Mouse (Mus musculus): Measurements from ENCODE around the gene Cirbp.

Cirbp gene

DNA sequence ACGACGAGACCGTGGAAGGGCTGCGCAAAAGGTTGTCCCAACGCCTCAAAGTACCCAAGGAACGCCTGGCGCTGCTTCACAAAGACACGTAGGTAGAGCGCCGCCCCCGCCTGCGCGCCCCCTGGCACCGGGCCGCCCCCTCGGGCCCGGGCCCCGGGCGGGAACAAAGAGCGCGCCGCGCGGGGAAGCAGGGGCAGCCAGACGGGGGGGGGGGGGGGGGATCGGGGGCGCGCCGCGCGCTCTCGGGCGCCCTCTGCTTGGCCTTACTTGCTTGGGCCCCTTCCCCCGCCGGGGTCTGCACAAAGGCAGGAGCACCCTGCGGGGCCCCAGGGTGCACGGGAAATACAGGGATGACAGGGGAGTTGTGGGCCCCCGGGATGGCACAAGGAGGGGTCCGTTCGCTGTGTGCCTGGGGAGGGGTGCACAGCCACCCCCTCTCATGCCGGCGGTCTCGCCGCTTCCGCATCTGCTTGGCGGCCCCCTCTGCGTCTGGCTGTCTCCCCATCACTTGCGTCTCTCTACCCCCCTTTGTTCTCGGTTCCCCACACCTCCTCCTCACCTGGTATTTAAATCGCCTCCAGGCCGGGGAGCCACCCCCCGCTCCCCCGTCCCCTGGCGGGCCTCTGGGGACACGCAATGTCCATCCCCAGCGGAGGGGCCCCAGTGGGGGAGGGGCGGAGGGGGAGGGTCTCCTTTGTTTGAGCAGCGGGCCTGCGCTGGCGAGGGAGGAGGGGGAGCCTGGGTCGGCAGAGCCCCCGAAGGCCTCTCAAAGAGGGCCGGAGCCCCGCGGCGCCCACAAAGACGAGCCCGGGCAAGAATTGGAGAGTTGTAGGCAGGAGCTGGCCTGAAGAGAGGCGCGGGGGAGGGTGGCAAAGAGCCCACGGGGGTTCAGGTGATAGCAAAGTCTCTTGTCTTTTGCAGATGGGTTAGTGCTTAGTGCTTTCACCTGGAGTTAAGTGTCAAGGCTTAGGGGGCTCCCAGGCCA is 15.3 kb upstream of the Cirbp start:
- DNase-seq (ENCODE audit: low read depth): no peak

DNA sequence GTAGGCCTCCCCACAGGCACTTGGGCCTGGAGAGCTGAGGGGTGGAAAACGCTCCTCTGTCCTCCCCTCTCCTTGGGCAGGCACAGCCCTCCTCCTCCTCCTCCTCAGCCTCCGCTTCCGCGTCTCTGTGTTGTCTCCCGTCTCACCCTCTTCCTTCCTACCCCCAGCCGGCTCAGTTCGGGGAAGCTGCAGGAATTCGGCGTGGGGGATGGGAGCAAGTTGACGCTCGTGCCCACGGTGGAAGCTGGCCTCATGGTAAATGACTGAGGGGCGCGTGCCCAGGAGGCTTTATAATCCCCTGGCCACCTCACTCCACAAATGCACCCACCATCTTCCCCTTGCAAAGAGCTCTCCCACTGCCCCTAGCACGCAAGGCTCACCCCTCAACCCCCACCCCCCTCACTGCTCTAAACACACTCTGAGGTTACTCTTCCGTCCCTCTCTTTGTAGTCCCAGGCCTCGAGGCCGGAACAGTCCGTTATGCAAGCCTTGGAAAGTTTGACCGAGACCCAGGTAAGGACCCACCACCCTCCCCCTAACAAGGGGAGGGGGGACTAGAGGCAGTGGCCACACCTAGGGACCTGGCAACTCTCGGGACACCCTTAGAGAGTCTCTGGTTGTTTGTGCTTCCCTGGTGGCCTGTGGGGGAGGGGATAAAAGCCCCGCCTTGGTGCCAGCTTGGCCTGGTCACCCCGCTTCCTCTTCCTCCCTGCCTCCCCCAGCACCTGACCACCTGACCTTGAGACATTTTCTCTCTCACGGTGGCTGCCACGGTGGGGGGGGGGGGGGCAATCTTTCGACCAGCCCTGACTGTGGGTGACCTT is 14.4 kb upstream of the Cirbp start:
- no peak for DNase-seq (ENCODE audit: low read depth)

DNA sequence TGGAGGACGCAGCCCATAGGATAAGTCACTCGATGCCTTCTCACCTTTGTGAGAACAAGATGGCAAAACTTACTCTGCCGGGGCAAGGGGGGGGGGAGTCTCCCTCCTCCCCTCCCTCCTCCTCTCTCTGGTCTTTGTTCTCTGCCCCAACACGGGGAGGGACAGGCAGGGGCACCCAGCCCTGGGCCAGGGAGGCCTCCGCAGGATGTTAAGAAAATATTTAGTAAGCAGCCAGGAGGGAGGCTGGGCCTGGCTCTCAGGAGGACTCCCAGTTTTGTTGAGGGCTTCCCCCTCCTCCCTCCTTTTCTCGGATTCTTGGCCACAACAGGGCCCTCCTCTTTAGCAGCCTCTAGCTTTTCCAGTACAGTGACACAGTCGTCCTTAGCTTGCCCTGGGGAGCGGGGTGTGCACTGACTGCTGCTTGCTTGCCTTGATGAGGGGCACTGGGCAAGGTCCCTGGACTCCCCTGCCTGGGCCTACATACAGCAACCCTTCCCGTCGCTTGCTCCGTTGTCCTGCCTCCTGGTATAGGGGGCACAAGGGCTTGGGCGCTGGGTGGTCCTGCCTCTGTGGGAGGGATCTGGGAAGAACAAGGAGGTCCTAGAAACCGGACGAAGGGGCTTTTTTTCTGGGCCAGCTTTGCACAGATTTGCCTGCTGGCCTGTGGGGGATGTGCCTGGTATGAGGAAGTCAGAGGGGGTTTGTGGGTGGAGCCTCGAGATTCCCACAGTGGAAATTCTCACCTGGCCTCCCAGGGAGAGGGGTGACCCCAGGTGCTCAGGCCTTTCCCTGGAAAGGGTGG is 13.5 kb upstream of the Cirbp start:
- no peak for DNase-seq (ENCODE audit: low read depth)

DNA sequence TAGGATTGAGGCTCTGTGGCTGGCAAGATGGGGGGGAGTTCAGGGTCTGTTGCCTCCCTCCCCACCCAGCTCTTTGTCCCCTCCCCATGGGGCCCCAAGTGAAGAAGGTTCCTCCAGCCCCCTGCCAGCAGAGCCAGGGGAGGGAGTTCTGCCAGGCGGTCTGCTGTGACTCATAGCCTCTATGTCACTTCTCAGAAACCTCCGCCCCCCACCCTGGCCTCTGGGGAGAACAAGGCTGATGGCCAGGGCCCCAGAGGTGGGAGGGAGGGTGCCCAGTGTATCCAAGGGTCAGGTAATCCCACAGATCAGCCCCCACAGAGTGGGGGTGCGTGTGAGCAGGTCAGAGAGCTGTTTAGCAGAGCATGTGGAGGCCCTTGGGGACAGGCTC is 12.9 kb upstream of the Cirbp start:
- no peak for DNase-seq (ENCODE audit: low read depth)

DNA sequence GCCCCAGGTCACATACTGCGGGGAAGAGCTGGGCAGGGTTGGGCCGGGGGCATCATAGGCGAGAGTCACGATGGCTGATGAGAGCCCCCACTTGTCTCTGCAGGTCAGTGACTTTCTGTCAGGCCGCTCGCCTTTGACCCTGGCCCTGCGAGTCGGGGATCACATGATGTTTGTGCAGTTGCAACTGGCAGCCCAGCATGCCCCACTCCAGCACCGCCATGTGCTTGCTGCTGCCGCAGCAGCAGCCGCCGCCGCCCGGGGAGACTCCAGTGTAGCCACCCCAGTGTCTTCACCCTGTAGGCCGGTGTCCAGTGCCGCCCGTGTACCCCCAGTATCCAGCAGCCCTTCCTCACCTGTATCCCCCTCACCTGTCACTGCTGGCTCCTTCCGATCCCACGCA is 12.1 kb upstream of the Cirbp start:
- DNase-seq (ENCODE audit: low read depth): no peak

DNA sequence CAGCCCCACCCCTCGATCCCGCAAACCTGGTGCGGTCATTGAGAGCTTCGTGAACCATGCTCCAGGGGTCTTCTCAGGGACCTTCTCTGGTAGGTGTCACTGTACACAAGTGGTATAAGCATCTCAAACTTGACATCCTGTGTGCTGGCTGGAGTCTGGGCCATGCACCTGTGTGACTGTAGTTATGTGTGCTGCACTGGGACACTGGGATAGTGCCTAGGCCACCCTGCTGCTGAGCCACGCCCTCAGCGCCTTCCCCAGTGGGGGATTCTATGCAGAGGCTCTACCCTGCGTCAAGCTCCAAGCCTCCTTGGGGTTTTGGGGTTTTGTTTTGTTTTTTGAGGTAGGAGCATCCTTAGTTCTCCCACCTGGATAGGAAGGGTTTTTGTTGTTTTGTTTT is 11.4 kb upstream of the Cirbp start:
- DNase-seq (ENCODE audit: low read depth): no peak

DNA sequence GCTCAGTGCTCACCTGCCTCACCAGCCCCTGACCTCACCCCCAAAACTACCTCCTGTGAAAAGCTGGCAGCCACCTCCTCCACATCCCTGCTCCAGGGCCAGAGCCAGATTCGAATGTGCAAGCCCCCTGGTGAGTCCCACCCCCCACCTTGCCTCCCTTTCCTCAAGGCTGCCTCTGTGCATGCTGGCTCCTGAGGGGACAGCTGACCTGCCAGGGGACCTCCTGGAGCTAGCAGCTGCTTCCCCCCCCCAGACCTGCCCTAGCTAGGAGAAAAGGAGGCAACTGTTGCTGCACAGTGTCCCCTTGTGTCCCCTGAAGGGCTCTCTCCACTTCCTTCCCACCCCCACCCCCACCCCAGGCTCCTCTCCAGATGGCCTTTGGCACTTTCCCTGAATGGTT is 10.5 kb upstream of the Cirbp start:
- no peak for DNase-seq (ENCODE audit: low read depth)

DNA sequence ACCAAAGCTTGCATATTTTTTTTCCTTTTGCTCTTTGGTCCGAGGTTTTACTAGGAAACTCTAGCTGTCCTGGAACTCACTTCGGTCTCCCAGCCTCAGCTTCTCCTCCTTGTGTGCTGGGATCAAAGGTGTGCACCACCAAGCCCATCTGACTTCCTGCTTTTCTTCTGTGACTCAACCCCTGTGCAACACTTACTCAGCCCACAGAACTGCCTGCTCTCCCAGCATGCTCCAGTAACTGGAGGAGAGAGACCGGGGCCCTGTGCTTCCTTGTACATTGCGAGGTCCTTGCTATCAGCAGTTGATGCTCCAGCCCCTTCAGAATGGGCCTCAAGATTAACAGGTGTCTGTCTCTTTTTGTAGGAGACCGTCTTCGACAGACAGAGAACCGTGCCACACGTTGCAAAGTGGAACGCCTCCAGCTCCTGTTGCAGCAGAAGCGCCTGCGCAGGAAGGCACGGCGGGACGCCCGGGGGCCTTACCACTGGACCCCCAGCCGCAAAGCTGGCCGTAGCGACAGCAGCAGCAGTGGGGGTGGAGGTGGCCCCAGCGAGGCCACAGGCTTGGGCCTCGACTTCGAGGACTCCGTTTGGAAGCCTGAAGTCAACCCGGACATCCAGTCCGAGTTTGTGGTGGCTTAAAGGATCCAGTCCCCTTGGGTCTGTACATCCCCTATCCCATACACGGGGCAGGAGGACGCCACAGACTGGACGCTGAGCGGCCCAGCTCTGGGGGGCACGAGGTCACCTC is 9.6 kb upstream of the Cirbp start:
- DNase-seq (ENCODE audit: low read depth): no peak

DNA sequence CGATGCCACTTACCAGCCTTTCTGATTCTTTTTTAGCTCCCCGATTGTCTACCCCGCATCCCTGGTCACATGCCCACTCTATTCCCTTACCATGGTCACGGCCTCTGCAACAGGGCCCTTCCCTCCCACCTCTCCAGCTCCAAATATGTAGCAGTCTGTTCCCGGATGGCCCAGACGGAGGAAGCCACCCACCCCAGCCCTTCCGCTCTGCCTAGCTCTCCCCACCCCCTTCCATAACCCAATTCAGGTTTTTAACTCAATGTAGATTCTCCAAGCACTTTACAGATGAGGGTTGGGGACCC is 9.1 kb upstream of the Cirbp start:
- no peak for DNase-seq (ENCODE audit: low read depth)

DNA sequence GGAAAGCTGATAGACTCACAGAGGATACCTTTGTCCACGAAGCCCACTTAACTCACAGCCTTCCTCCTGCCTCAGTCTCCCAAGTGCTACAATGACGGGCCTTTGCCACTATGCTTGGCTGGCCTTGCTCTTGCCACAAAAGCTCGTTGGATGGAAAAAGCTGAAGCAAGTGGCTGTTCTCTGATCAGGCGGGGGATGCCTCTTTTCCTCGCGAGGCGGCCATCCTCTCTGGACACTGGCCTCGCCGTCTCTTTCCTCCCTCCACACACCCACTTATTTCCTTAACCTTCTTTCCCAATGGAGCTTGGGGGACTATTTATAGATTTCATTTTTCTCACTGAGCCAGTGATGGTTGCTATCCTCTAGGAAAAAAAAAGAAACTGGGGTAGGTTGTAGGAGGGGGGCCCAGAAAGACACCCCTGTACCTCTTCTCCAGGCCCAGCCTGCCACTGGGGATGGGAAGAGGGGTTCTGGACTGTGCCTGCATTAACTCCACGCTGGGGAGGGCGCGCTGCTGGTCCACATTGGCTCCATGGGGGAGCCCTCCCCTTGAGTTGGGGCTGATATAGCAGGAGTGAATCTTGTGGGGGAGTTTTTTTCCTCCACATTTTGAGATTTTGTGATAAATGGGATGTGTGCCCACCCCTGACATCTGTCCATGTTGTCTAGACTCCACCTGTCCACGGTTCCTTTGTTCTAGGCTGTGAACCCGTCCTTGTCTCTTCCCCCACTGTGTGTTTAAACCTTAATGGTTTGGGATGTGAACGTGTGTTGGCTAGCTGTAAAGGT is 8.4 kb upstream of the Cirbp start:
- no peak for DNase-seq (ENCODE audit: low read depth)

DNA sequence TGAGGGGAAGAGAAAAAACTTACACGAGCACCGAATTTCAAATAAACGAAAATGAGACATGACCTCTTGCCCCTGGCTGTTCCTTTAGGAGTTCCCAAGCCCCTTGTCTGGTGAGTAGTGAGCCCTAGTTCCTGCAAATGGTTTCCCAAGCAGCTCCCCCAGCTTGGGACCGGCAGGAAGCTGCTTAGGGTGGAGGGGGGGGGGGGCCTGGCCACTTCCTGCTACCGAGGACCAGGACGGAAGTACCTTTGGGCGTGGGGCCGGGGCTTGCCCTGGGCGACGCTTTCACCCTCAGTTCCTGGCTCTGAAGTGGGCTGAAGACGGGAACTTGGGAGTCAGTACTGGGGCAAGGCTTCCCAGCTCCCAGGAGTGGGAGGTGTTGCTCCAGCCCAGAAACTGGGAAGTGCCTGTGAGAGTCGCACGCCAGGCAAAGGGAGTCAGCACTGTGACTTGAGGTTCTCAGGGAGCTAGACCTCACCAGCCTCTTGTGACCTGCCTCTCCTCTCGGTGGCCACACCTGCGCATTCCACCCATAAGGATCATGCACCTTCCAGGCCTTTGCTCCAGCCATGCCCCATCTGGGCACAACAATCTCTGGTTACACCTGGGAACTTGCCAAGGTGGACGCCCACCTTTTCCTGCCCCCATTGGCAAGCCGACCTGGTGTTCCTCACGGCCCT is 7.3 kb upstream of the Cirbp start:
- DNase-seq (ENCODE audit: low read depth): no peak

DNA sequence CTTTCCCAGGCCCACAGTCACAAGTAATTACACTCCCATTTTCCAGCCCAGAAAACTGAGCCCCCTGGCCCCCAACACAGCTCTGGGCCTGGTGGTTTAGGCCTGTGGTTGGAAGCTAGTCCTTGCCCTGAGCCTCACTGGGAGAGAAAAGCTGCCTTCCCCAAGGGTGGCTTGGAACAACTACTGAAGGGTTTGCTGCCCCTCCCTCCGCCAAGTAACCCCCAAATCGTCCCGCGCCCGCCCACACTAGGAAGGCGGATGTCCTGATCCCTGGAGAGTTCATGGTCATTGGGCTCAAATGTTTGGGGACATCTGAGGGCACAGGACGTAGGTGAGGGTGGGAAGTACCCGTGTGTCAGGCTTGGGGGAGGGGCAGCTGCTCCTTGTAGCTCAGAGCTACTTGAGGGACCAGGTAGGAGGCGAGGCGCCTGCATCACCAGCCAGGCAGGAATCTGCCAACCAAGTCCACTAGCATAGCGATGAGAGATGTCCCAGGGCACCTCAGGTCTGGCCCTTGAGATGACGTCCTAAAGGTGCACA is 6.7 kb upstream of the Cirbp start:
- DNase-seq (ENCODE audit: low read depth): no peak

DNA sequence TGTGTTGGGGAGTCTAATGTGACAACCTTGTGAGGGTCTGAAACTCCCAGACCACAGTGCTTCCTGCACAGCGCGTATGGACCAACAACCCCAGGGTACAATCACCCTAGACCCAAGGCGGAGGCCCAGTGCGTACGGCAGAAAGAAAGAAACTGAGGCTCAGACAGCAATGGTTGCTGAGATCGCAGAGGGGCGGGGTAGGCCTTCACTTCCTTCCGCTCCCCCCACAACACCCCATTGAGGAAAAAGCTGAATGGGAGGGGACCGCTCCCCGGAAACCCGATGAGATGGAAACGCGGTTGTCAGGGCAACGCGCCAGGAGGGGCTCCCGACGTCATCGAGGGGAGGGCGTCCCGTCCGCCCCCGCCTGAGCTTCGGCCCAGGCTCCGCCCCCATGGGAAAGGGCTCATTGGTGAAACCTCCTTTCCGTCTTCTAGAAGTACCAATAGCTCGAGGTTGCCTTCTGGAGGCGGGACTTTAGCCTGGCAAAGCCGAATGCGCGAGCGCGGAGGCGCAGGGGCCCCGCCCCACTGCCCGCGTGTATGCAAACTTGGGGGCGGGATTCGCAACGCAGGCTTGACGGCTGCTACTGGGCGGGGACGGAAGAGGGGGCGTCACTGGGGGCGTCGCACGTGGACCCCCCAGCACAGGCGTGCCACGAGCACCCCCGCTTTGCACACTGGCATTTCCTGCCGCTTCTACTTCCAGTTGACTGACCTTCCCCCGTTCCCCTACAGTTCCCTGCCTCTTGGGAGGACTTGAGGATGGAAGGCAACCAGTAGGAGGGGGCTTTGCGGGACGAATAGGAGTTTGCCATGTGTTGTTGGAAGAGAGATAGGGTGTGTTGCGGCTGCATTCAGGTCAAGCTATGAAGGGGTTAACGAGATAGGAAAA is 6.0 kb upstream of the Cirbp start:
- peak; percentile 97 for DNase-seq (ENCODE audit: low read depth)

DNA sequence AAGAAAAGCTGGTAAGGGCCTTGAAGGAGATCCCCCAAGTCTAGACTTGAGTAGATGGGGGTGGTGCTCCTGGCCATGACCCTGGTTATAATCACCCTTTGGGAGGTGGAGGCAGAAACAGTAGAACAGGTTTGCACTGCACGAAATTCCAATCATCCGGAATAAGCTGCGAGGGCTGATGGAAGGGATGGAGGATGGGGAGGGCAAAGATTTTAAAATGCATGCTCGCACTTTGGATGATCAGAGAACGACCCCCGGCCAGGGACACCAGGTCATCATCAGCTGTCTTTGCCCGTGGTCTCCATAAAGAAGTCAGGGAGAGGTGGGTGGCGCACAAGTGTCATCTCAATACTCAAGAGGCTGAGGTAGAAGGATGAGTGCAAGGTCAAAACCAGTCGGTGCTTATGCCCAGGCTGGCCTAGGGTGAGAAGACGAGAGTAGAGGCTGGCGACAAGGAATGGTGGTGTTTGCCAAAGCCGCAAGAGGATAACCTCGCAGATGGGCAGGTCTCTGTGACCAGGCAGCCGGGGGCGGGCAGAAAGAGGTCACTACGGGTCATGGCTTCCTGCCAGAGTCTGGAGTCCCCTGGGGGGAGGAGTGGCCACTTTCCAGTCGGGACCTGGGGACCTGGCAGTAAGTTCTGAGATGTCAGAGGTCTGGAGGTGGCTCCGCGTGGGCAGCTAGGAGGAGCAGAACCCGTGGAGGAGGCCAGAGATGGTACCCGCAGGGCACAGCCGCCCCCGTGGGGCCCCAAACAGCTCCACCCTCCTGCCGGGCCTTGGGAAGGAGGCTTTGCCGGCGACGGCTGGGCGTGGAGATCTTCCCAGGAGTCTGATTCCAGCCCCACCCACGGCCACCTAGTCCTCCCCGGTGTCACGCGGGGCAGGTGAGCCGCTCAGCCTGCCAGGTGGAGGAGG is 5.1 kb upstream of the Cirbp start:
- no peak for DNase-seq (ENCODE audit: low read depth)

DNA sequence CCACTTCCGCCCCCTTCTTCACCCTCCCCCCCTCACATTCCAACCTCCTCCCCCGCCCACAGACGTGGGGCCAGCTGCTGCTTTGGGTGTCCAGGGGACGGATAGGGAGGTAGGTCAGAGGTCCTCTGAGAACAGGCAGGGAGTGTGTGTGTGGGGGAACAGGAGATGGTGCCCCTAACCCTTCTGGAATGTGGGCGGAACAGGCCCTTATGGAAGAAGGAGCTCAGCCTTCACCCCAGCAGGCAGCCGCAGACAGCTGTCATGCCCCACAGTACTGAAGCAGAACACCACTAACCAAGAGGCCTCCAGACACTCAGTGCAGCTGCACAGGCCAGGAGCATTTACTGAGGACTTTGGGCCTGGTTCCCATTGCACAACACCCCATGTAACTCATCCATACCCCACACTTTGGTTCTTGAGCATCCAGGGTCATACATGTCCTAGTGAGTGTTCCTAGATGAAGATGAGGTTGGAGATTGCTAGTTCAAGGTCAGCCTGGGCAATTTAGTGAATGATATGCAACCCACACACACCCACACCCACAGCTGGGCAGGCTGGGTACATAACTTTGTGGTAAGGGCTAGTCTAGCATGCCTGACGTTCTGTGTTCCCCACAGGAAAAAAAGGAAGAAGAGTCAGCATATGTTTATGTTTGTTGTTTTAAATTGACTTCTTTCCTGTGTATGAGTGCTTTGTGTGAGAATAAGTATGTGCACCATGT is 4.1 kb upstream of the Cirbp start:
- no peak for DNase-seq (ENCODE audit: low read depth)

DNA sequence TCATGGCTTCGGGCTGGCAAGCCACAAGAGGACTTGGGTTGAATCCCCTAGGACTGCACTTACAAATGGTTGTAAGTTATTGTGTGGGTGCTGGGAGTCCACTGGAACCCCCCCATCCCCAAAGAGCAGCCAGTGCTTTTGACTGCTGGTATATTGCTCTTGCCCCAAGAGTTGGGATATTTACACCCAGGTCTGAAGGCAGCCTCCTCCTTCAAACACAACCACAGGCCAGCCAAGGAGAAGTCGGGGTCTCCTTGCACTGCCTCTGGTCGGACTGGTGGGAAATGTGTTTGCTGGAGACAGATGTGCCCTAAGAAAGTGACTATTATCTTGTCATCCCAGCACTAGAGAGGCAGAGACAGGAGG is 3.6 kb upstream of the Cirbp start:
- no peak for DNase-seq (ENCODE audit: low read depth)

DNA sequence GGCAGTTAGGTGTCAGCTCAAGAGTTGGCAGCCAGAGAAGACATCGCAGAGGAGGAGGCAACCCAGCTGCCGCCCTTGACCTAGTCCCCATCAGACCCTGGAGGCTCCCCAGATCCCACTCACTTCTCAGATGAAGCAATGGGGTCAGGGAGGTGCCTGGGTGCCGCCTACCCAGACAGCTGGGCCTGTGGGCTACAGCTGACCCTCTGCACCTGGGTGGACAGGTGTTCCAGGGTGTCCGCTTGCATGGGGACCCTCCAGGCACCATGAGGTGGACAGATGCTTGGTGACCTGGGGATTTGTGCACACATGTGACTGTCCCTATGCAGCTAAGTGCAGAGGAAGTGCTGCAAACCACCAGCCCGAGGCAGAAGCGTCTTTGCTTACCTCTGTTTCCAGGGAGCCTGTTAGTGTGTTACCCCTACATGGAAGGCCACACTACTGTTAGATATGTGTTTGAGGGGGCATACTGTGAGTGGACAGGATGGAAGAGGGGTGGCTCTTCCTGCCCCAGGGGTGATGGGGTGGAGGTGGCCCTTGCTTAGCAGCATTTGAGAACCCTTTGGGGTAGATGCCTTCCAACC is 3.0 kb upstream of the Cirbp start:
- DNase-seq (ENCODE audit: low read depth): no peak
